Comparison of ENCODE assay signal across 8 mouse cellular contexts in the genomic region with DNA sequence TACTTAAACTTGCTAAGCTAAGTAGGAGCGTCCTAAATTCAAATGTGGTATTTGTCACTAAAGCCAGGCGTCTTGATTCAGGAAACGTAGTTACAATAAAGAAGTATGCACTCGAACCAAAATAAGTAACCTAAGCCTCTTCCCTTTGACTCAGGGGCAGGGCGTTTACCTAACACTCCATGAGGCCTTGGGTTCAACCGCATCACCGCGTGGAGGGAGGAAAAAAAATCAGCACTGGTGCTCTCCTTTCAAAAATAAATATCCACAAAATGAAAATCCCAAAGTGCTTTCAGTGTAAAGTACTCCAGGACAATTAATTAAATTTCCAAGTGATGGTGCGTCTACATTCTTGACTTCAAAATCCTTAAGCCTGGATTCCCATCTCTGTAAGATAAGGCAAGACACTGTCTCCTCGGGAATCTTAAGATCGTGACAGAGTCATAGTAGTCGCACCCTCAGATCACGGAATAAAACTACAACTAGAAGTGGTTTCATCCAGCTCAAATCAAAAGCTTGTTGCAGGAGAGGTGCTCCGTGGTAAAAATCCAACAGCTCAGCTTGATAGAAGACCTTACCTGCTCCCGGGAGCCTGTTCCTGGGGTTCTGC. TPM values are rescaled to one million over a fixed set of nuclear protein-coding genes. Genes with fewer than 3 reads are reported as not detected.
DNase-seq lines count a peak whose midpoint lies in the region; ATAC-seq and TF ChIP-seq lines count a peak whose summit lies in the region.

No protein-coding gene starts in this region.

- 1% methylated on average over 15 of the region's 15 CpGs for WGBS in lung, adult 2 months
- 9% methylated on average over 15 of the region's 15 CpGs for WGBS in hindbrain, embryonic 14.5 days
- WGBS in midbrain, embryonic 13.5 days = 8% methylated on average over 15 of the region's 15 CpGs

- peak overlapping the region; percentile 69 for H3K4me2 ChIP-seq in hindbrain, embryonic 14.5 days (replicated peaks)
- peak overlapping the region; percentile 81 for H3K4me2 ChIP-seq in midbrain, embryonic 13.5 days (replicated peaks)

- no peaks in the 10 kb centered on the region for H3K27me3 ChIP-seq in hindbrain, embryonic 14.5 days (ENCODE audit: control insufficient read depth, insufficient read depth, low read length)
- 0 out of 2 replicates have a peak, but pooled peaks cover 2% of the 10 kb centered on the region for H3K27me3 ChIP-seq in midbrain, embryonic 13.5 days

- TF ChIP-seq CTCF in lung, adult 2 months (IDR thresholded peaks at IDR 0.05; ENCODE audit: insufficient read depth, low read length) = no peak

- DNase-seq in lung, adult 2 months = no peak
- DNase-seq in lung, postnatal 25 days (ENCODE audit: low spot score) = no peak
- peak; percentile 33 for DNase-seq in c-Kit-positive CD71-positive TER-119-negative erythroid progenitor cells, embryonic 14.5 days (ENCODE audit: low read depth)
- DNase-seq in hindbrain, embryonic 14.5 days (ENCODE audit: low spot score) = no peak
- DNase-seq in ovary, postnatal 14 days (ENCODE audit: low spot score) = no peak
- DNase-seq in Muller cell, postnatal 12 days (ENCODE audit: inconsistent ontology term) = no peak
- no peak for DNase-seq in cerebellum, postnatal 4 days (ENCODE audit: low spot score in 2 of 2)

- peaks cover 7% of the 10 kb centered on the region for H3K36me3 ChIP-seq in hindbrain, embryonic 14.5 days (replicated peaks; ENCODE audit: control insufficient read depth, insufficient read depth)
- peaks cover 4% of the 10 kb centered on the region for H3K36me3 ChIP-seq in midbrain, embryonic 13.5 days

- peaks cover 3% of the 10 kb centered on the region; the same call in 1 of the 2 replicates for H3K4me1 ChIP-seq in lung, adult 2 months (ENCODE audit: control insufficient read depth, insufficient read depth, low read length)
- peaks cover 18% of the 10 kb centered on the region for H3K4me1 ChIP-seq in hindbrain, embryonic 14.5 days (replicated peaks; ENCODE audit: control insufficient read depth, insufficient read depth, low read length)
- peaks cover 33% of the 10 kb centered on the region for H3K4me1 ChIP-seq in midbrain, embryonic 13.5 days (replicated peaks)

- peak overlapping the region; percentile 95 for H3K4me3 ChIP-seq in lung, adult 2 months (replicated peaks; ENCODE audit: extremely low read depth, low read depth, low read length)
- H3K4me3 ChIP-seq in hindbrain, embryonic 14.5 days (replicated peaks; ENCODE audit: low read length) = peak overlapping the region; percentile 66
- peak overlapping the region; percentile 100 for H3K4me3 ChIP-seq in midbrain, embryonic 13.5 days (replicated peaks)

- H3K9ac ChIP-seq in hindbrain, embryonic 14.5 days = peak overlapping the region; percentile 78
- peak overlapping the region; percentile 94 for H3K9ac ChIP-seq in midbrain, embryonic 13.5 days (replicated peaks)

- ATAC-seq in hindbrain, embryonic 14.5 days (ENCODE audit: low FRiP score) = 0 out of 2 replicates have a peak, but pooled peaks have one; percentile 2
- no peak for ATAC-seq in midbrain, embryonic 13.5 days

- H3K27ac ChIP-seq in hindbrain, embryonic 14.5 days = peak overlapping the region; percentile 74
- H3K27ac ChIP-seq in midbrain, embryonic 13.5 days = peak overlapping the region; percentile 84

- H3K9me3 ChIP-seq in hindbrain, embryonic 14.5 days (ENCODE audit: control insufficient read depth, low read length) = no peaks in the 10 kb centered on the region
- H3K9me3 ChIP-seq in midbrain, embryonic 13.5 days = no peaks in the 10 kb centered on the region

- no peak for TF ChIP-seq POLR2A in lung, adult 2 months (IDR thresholded peaks at IDR 0.05; ENCODE audit: borderline replicate concordance, extremely low read depth, low read depth, low read length)

RNA-seq across cellular contexts. Expression of a gene that starts 0.7 kb away (rescaled TPM):
- 2.1 and 2.9 TPM in 2 replicates for polyA plus RNA-seq in lung, adult 2 months (2012; rRNA removed)
- polyA plus RNA-seq in hindbrain, embryonic 14.5 days (2014; fragmentation: Nextera tagmentation; extraction: Ambion mirVana) = 18.8 and 22.2 TPM in 2 replicates
- 26.8 and 30.6 TPM in 2 replicates for polyA plus RNA-seq in midbrain, embryonic 13.5 days (2015; fragmentation: Nextera tagmentation; extraction: Ambion mirVana)

RNA-seq across cellular contexts. Expression of a gene that starts 4.7 kb away (rescaled TPM):
- polyA plus RNA-seq in lung, adult 2 months (2012; rRNA removed) = 2.8 and 5.1 TPM in 2 replicates
- polyA plus RNA-seq in hindbrain, embryonic 14.5 days (2014; fragmentation: Nextera tagmentation; extraction: Ambion mirVana) = 396 and 451 TPM in 2 replicates
- 415 and 465 TPM in 2 replicates for polyA plus RNA-seq in midbrain, embryonic 13.5 days (2015; fragmentation: Nextera tagmentation; extraction: Ambion mirVana)

RNA-seq across cellular contexts. Expression of a gene that starts 21.5 kb away (rescaled TPM):
- polyA plus RNA-seq in lung, adult 2 months (2012; rRNA removed) = 12.1 and 12.7 TPM in 2 replicates
- polyA plus RNA-seq in hindbrain, embryonic 14.5 days (2014; fragmentation: Nextera tagmentation; extraction: Ambion mirVana) = 47.8 and 48.5 TPM in 2 replicates
- 50.0 and 52.8 TPM in 2 replicates for polyA plus RNA-seq in midbrain, embryonic 13.5 days (2015; fragmentation: Nextera tagmentation; extraction: Ambion mirVana)

Comparison
In these comparisons a context has a peak if more than half of its experiments do, and no peak if none do; other contexts are left out.
1. RNA of a gene that starts 4.7 kb away (polyA plus RNA-seq): 396 to 451 TPM in hindbrain, embryonic 14.5 days and 415 to 465 TPM in midbrain, embryonic 13.5 days; 2.8 to 5.1 TPM in lung, adult 2 months; every median in the first group is over 10 times any median in the second.
2. Peak in every context shown above with its lines, with median percentiles within 50 percentile points of each other: H3K4me3 ChIP-seq.